Mouse (Mus musculus) embryonic fibroblast, embryonic 13.5 days (primary cell): ENCODE measurements at regions not wholly inside any gene's neighbourhood (a gene's known extent, or its start where the extent isn't known, plus 50 kb on each side); places are given as distances from the start of the nearest gene placed in this dataset.

Experiments
- CTCF ChIP-seq: IDR thresholded peaks from 2 replicates; pipeline ENCODE4 v1.5.1; 2011; ENCODE audit warnings: mild to moderate bottlenecking, control low read depth, low read length, moderate library complexity, borderline replicate concordance; ENCODE audit not compliant: insufficient read depth
- POLR2A ChIP-seq: IDR thresholded peaks from 2 replicates; pipeline ENCODE4 v1.6.1; 2011; ENCODE audit warnings: low read depth, mild to moderate bottlenecking, control low read depth, low read length, moderate library complexity

DNA sequence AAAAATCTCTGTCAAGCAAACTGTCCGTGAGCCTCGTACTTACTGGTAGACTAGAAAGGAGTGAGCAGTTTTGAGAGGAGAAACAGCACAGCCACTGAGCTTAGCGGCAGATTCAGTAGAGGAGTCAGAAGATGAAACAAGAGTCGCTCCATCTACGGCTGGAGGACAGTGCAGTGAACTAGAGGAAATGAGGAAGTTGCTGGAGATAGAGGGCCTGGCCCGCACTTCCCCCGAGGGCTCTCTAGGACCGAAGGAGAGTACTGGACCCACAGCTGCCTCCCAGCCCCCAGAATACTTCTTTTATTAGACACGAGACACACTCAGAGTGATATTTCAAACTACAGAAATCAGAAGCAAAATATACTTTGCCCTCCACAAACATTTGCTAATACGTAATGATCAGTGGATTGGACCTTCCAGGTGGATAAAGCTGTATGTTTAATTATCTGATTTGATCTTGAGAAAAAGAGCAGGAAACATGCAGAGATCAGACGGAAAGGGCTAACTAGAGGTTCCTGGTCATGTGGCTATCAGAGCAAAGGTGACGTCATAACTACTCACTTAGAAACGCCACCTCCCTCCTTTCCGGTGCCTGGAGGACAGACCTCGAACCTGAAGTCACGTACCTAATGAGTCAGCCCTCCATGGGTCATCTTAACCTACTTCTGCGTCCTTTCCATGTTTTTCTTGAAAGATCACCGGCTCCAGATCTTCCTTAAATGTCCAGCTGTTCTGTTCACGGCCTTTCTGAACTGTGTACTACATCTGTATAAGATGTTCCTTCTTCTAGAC, 277.9 kb downstream of the Basp1 start:
- TF ChIP-seq POLR2A (no peak), CTCF (no peak)
